8 mouse cellular contexts compared by ENCODE assay signal in genomic region chr11:67456029-67456428, GRCm38 (mm10). TPM values are rescaled to one million over a fixed set of nuclear protein-coding genes. Genes with fewer than 3 reads are reported as not detected.
DNase-seq lines count a peak whose midpoint lies in the region; ATAC-seq and TF ChIP-seq lines count a peak whose summit lies in the region.

No protein-coding gene starts in this region.

- H3K4me1 ChIP-seq in lung, adult 2 months (ENCODE audit: control insufficient read depth, insufficient read depth, low read length), result no peaks in the 10 kb centered on the region
- H3K4me1 ChIP-seq in forebrain, embryonic 10.5 days, result peaks cover 26% of the 10 kb centered on the region
- H3K4me1 ChIP-seq in intestine, postnatal 0 days (replicated peaks; ENCODE audit: control insufficient read depth, insufficient read depth, low read length), result no peaks in the 10 kb centered on the region
- H3K4me1 ChIP-seq in midbrain, embryonic 11.5 days (ENCODE audit: control insufficient read depth, insufficient read depth, low read length), result no peaks in the 10 kb centered on the region; the same call in 1 of the 2 replicates

- DNase-seq in lung, adult 2 months, result no peak
- DNase-seq in lung, postnatal 25 days (ENCODE audit: low spot score), result no peak
- DNase-seq in forebrain, embryonic 10.5 days (ENCODE audit: extremely low spot score, low spot score), result no peak
- DNase-seq in midbrain, embryonic 11.5 days (ENCODE audit: low spot score, missing footprints), result no peak
- DNase-seq in spleen, postnatal 14 days (ENCODE audit: low spot score in 2 of 2), result no peak
- DNase-seq in gastrocnemius, postnatal 10 days, result no peak
- no peak for DNase-seq in natural killer cell, adult 2 months (ENCODE audit: low spot score in 2 of 2)

- 32% methylated on average over 7 of the region's 7 CpGs for WGBS in lung, adult 2 months
- 10% methylated on average over 7 of the region's 7 CpGs for WGBS in forebrain, embryonic 10.5 days
- 17% methylated on average over 7 of the region's 7 CpGs for WGBS in intestine, postnatal 0 days
- 14% methylated on average over 7 of the region's 7 CpGs for WGBS in midbrain, embryonic 11.5 days

- no peaks in the 10 kb centered on the region for H3K36me3 ChIP-seq in forebrain, embryonic 10.5 days (replicated peaks)
- H3K36me3 ChIP-seq in intestine, postnatal 0 days (ENCODE audit: control insufficient read depth, insufficient read depth), result no peaks in the 10 kb centered on the region
- no peaks in the 10 kb centered on the region for H3K36me3 ChIP-seq in midbrain, embryonic 11.5 days (ENCODE audit: control insufficient read depth, insufficient read depth, low read length)

- TF ChIP-seq POLR2A in lung, adult 2 months (IDR thresholded peaks at IDR 0.05; ENCODE audit: borderline replicate concordance, extremely low read depth, low read depth, low read length), result no peak

- H3K9me3 ChIP-seq in forebrain, embryonic 10.5 days, result no peaks in the 10 kb centered on the region
- no peaks in the 10 kb centered on the region for H3K9me3 ChIP-seq in intestine, postnatal 0 days (ENCODE audit: control insufficient read depth)
- H3K9me3 ChIP-seq in midbrain, embryonic 11.5 days (ENCODE audit: control insufficient read depth, low read length), result no peaks in the 10 kb centered on the region

- H3K27ac ChIP-seq in forebrain, embryonic 10.5 days, result 0 out of 2 replicates have a peak overlapping the region, but pooled peaks have one; percentile 82
- no peak overlapping the region for H3K27ac ChIP-seq in intestine, postnatal 0 days (ENCODE audit: low read depth, low read length)
- H3K27ac ChIP-seq in midbrain, embryonic 11.5 days (ENCODE audit: low read depth, low read length), result no peak overlapping the region

- H3K27me3 ChIP-seq in forebrain, embryonic 10.5 days (ENCODE audit: poor library complexity, severe bottlenecking), result peaks cover 68% of the 10 kb centered on the region
- peaks cover 23% of the 10 kb centered on the region for H3K27me3 ChIP-seq in intestine, postnatal 0 days (replicated peaks; ENCODE audit: control insufficient read depth, insufficient read depth, low read length)
- peaks cover 13% of the 10 kb centered on the region; the same call in 1 of the 2 replicates for H3K27me3 ChIP-seq in midbrain, embryonic 11.5 days (ENCODE audit: control insufficient read depth, insufficient read depth, low read length)

- 0 out of 2 replicates have a peak overlapping the region, but pooled peaks have one; percentile 53 for H3K9ac ChIP-seq in intestine, postnatal 0 days (ENCODE audit: low read depth, low read length)
- H3K9ac ChIP-seq in midbrain, embryonic 11.5 days (ENCODE audit: low read length), result no peak overlapping the region

- no peak for ATAC-seq in intestine, postnatal 0 days
- ATAC-seq in midbrain, embryonic 11.5 days (ENCODE audit: low FRiP score), result peak; percentile 10; the same call in 1 of the 2 replicates

- TF ChIP-seq CTCF in lung, adult 2 months (IDR thresholded peaks at IDR 0.05; ENCODE audit: insufficient read depth, low read length), result no peak
- TF ChIP-seq CTCF in intestine, postnatal 0 days (IDR thresholded peaks at IDR 0.05; ENCODE audit: low read depth), result 0 out of 2 replicates have a peak, but pooled peaks have one; percentile 1

- H3K4me2 ChIP-seq in intestine, postnatal 0 days (replicated peaks; ENCODE audit: low read depth), result peak overlapping the region; percentile 96
- H3K4me2 ChIP-seq in midbrain, embryonic 11.5 days, result peak overlapping the region; percentile 99

- peak overlapping the region; percentile 29 for H3K4me3 ChIP-seq in lung, adult 2 months (replicated peaks; ENCODE audit: extremely low read depth, low read depth, low read length)
- H3K4me3 ChIP-seq in forebrain, embryonic 10.5 days, result peak overlapping the region; percentile 80
- peak overlapping the region; percentile 68 for H3K4me3 ChIP-seq in intestine, postnatal 0 days (ENCODE audit: low read depth, low read length)
- peak overlapping the region; percentile 71 for H3K4me3 ChIP-seq in midbrain, embryonic 11.5 days (ENCODE audit: low read depth, low read length)

RNA-seq across cellular contexts. Expression of gene Gas7, which starts 0.8 kb away (rescaled TPM):
- polyA plus RNA-seq in lung, adult 2 months (2012; rRNA removed), result 11.9 and 14.3 TPM in 2 replicates
- polyA plus RNA-seq in forebrain, embryonic 10.5 days (2016; fragmentation: Nextera tagmentation; extraction: Ambion mirVana), result 3.1 and 3.3 TPM in 2 replicates
- polyA plus RNA-seq in intestine, postnatal 0 days (2015; fragmentation: Nextera tagmentation; extraction: Ambion mirVana), result 5.4 and 5.7 TPM in 2 replicates
- polyA plus RNA-seq in midbrain, embryonic 11.5 days (2014; fragmentation: Nextera tagmentation; extraction: Ambion mirVana), result 2.3 and 2.8 TPM in 2 replicates
- total RNA-seq in gastrocnemius, postnatal 10 days (2021), result 10 to 100 TPM; 22.7 to 27.1 TPM

Comparison
In these comparisons a context has a peak if more than half of its experiments do, and no peak if none do; other contexts are left out.
1. H3K4me3 ChIP-seq: peak in every context shown above with its lines; median percentile 80 in forebrain, embryonic 10.5 days; 71 in midbrain, embryonic 11.5 days; 68 in intestine, postnatal 0 days; 29 in lung, adult 2 months.